Mouse (Mus musculus) bone marrow macrophage, adult 2 months (primary cell): ENCODE data around the gene Sytl2. TPM values are rescaled to one million over a fixed set of nuclear protein-coding genes. Genes with fewer than 3 reads are reported as not detected.

Source experiments
- H3K27ac ChIP-seq: 2 replicates; pipeline ENCODE4 v1.5.1; 2012; ENCODE audit warnings: low read depth, low read length; ENCODE audit not compliant: insufficient read depth
- H3K4me1 ChIP-seq: 2 replicates; pipeline ENCODE4 v1.6.1; 2012; ENCODE audit warnings: low read length; ENCODE audit not compliant: control insufficient read depth, insufficient read depth
- H3K4me3 ChIP-seq: 2 replicates; pipeline ENCODE4 v1.5.1; 2012; ENCODE audit warnings: mild to moderate bottlenecking, low read length, moderate library complexity; ENCODE audit not compliant: insufficient read depth
- CTCF ChIP-seq: IDR thresholded peaks from 2 replicates; pipeline ENCODE4 v1.5.1; 2012; ENCODE audit warnings: low read depth, mild to moderate bottlenecking, low read length, moderate library complexity
- POLR2A ChIP-seq: IDR thresholded peaks from 2 replicates; pipeline ENCODE4 v1.6.1; 2012; ENCODE audit warnings: mild to moderate bottlenecking, low read depth, low read length, borderline replicate concordance
- polyA plus RNA-seq: library from polyadenylated mRNA; stranded (reverse); fragments of >200 nt; gene quantifications from 2 replicates; pipeline ENCODE4 v1.2.4, GENCODE M21; 2012; ENCODE audit not compliant: missing spikeins, insufficient read depth, insufficient read length

The Sytl2 gene
- polyA plus RNA-seq, 1 experiment: 0.47 TPM

DNA sequence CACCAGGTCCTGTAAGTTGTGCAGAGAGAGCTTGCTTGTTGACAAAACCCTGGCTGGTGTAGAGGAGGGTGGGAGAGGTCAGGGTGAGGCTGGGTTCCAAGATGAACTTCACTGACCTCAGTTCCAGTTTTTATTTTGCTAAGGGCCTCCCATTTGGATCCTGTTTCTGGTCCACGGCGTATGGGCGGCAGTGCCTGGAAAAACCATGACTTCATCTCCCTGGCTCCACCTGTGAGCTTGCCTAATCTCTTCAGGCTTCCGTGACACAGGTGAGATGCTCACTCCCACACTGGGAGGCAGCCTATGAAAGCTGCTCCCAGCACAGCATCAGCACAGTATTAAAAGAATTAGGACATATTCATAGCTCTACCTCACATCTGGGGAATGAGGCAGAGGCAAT lies 24.3 kb upstream of the Sytl2 start:
- Histone ChIP-seq H3K27ac (no peak overlapping the region), H3K4me1 (no peaks in the 10 kb centered on the region), H3K4me3 (no peak overlapping the region)
- TF ChIP-seq POLR2A: no peak
- TF ChIP-seq CTCF: no peak

GRCm38 (mm10) chr7:90279136-90279535 lies 22.9 kb upstream of the Sytl2 start:
- no peak overlapping the region for H3K27ac ChIP-seq
- H3K4me3 ChIP-seq: no peak overlapping the region
- TF ChIP-seq CTCF (no peak), POLR2A (no peak)
- H3K4me1 ChIP-seq: no peaks in the 10 kb centered on the region

DNA sequence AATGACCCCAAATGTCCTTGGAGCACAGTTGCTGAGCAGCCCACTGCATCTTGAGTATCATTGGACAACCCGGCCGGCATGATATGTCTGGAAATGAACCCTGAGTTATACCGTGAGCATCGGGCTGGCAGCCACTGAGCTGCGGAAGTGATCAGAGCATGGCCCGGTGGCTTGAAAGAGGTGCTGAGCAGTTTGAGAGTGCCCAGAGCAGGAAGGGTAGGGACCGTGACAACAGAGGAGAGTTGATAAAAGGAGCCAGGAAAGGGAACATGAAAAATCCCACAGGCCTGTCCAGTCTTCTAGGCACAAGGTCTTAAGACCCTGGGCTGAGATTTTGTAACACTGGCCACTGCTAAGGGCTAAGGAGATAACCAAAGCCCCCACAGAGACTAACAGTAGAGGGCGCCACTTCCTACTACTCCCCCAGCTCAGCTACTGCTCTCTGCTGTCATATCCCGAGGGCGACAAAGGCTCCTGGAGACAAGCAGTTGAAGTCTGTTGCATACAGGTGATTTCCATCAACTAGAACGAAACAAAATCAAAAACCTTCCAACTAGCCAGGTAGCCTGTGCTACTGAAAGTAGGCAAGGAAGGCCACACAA lies 21.7 kb upstream of the Sytl2 start:
- peak; percentile 46; the same call in 1 of the 2 replicates for TF ChIP-seq CTCF
- no peak for TF ChIP-seq POLR2A
- Histone ChIP-seq H3K4me1 (no peaks in the 10 kb centered on the region), H3K27ac (no peak overlapping the region), H3K4me3 (no peak overlapping the region)

DNA sequence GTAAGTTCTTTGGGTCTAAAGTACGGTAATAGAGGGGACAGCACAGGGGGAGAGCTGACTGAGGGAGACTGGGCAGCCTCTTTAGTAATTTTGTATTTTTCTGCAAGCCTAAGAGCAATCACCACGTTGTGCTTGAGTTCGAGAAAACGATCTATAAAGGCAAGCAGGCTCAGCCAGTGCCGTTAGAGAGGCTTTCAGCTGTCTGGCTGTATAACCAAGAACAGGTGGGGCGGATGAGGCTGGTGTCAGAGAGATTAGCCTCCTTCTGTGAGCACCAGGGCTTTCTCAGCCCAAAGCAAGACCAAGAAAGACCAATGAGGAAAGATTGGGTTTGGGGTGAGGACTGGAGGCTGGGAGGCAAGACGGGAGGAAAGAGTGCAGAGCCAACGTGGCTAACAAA lies 21.2 kb upstream of the Sytl2 start:
- H3K4me1 ChIP-seq: no peaks in the 10 kb centered on the region
- TF ChIP-seq CTCF: no peak
- TF ChIP-seq POLR2A: no peak
- no peak overlapping the region for H3K27ac ChIP-seq
- no peak overlapping the region for H3K4me3 ChIP-seq

GRCm38 (mm10) chr7:90281759-90282546 lies 20.1 kb upstream of the Sytl2 start:
- Histone ChIP-seq H3K4me1 (no peaks in the 10 kb centered on the region), H3K27ac (no peak overlapping the region), H3K4me3 (no peak overlapping the region)
- TF ChIP-seq CTCF: no peak
- no peak for TF ChIP-seq POLR2A

DNA sequence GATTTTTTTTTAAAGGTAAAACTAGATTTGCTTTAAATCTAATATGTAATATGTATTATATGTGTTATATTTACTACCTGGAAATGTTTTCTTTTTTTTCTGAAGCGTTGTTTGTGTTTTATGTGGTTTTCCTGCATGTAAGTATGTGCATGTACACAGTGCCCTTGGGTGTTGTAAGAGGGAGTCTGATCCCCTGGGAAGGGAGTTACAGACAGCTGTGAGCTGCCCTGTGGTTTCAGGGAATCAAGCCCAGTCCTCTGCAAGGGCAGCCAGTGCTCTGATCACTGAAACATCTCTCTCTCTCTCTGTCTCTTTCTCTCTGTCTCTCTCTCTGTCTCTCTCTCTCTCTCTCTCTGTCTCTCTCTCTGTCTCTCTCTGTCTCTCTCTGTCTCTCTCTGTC lies 19.3 kb upstream of the Sytl2 start:
- TF ChIP-seq CTCF: no peak
- TF ChIP-seq POLR2A: no peak
- no peaks in the 10 kb centered on the region for H3K4me1 ChIP-seq
- H3K27ac ChIP-seq: no peak overlapping the region
- no peak overlapping the region for H3K4me3 ChIP-seq

GRCm38 (mm10) chr7:90284793-90285192 lies 17.3 kb upstream of the Sytl2 start:
- TF ChIP-seq CTCF: no peak
- no peak for TF ChIP-seq POLR2A
- Histone ChIP-seq H3K27ac (no peak overlapping the region), H3K4me1 (no peaks in the 10 kb centered on the region), H3K4me3 (no peak overlapping the region)

DNA sequence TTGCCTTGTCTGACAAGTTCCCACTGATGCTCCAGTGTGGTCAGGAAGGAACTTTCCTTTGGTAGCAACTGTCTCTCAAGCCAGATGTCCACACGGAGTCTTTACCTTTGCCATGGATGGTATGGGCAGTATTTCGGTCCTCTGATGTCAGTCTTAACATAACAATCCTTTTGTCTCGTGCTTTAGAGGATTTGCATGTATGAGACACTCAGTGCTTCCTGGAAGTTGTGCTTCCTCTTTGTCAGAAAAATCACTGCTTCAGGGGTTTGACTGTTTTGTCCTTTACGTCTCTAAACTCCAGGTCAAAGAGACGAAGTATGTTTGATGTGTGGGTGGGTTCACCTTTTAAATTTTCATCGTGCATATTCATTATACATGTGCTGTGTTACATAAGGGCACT lies 10.2 kb upstream of the Sytl2 start:
- H3K27ac ChIP-seq: no peak overlapping the region
- no peaks in the 10 kb centered on the region for H3K4me1 ChIP-seq
- TF ChIP-seq CTCF (no peak), POLR2A (no peak)
- no peak overlapping the region for H3K4me3 ChIP-seq

GRCm38 (mm10) chr7:90302647-90303552 lies 848 bp downstream of the Sytl2 start:
- H3K4me3 ChIP-seq: peak overlapping the region; percentile 35
- H3K27ac ChIP-seq: no peak overlapping the region
- H3K4me1 ChIP-seq: no peaks in the 10 kb centered on the region
- no peak for TF ChIP-seq CTCF
- no peak for TF ChIP-seq POLR2A
